Mouse (Mus musculus): ENCODE data around the gene Mcrip1. TPM values are rescaled to one million over a fixed set of nuclear protein-coding genes. Genes with fewer than 3 reads are reported as not detected.

The Mcrip1 gene
- polyA plus RNA-seq, 1 experiment from 2014 or later, result 236 TPM

- Histone ChIP-seq H3K9ac (ENCODE audit: low read depth, low read length) (peak overlapping the region; percentile 45), H3K4me3 (ENCODE audit: low read length) (no peak overlapping the region), H3K27ac (ENCODE audit: low read depth, low read length) (peak overlapping the region; percentile 92), H3K4me2 (replicated peaks; ENCODE audit: low read depth, low read length) (peak overlapping the region; percentile 35), H3K27me3 (ENCODE audit: control insufficient read depth, insufficient read depth, low read length) (no peaks in the 10 kb centered on the region), H3K9me3 (ENCODE audit: control insufficient read depth, low read length) (no peaks in the 10 kb centered on the region), H3K36me3 (ENCODE audit: control insufficient read depth, insufficient read depth, low read length) (peaks cover 27% of the 10 kb centered on the region), H3K4me1 (ENCODE audit: control insufficient read depth, insufficient read depth, low read length) (peaks cover 20% of the 10 kb centered on the region)
- WGBS, result 14% methylated on average over 10 of the region's 10 CpGs
- peak; percentile 92 for ATAC-seq (ENCODE audit: low FRiP score, low TSS enrichment)
These were observed 10.1 kb downstream of the Mcrip1 start for GRCm38 (mm10) chr11:120539285-120540014.

- no peak overlapping the region for H3K4me2 ChIP-seq (replicated peaks; ENCODE audit: low read depth, low read length)
- no peaks in the 10 kb centered on the region for H3K27me3 ChIP-seq (ENCODE audit: control insufficient read depth, insufficient read depth, low read length)
- H3K4me3 ChIP-seq (ENCODE audit: low read length), result no peak overlapping the region
- H3K4me1 ChIP-seq (ENCODE audit: control insufficient read depth, insufficient read depth, low read length), result peaks cover 20% of the 10 kb centered on the region
- peak overlapping the region; percentile 45; the same call in 1 of the 2 replicates for H3K9ac ChIP-seq (ENCODE audit: low read depth, low read length)
- ATAC-seq (ENCODE audit: low FRiP score, low TSS enrichment), result no peak
- H3K27ac ChIP-seq (ENCODE audit: low read depth, low read length), result peak overlapping the region; percentile 92
- 38% methylated on average over 8 of the region's 8 CpGs for WGBS
- no peaks in the 10 kb centered on the region for H3K9me3 ChIP-seq (ENCODE audit: control insufficient read depth, low read length)
- H3K36me3 ChIP-seq (ENCODE audit: control insufficient read depth, insufficient read depth, low read length), result peaks cover 22% of the 10 kb centered on the region
These were observed 10.6 kb downstream of the Mcrip1 start for GRCm38 (mm10) chr11:120538955-120539284.

GRCm38 (mm10) chr11:120538485-120538884, 11.0 kb downstream of the Mcrip1 start:
- Histone ChIP-seq H3K27me3 (ENCODE audit: control insufficient read depth, insufficient read depth, low read length) (no peaks in the 10 kb centered on the region), H3K4me2 (replicated peaks; ENCODE audit: low read depth, low read length) (no peak overlapping the region), H3K9me3 (ENCODE audit: control insufficient read depth, low read length) (no peaks in the 10 kb centered on the region), H3K9ac (ENCODE audit: low read depth, low read length) (peak overlapping the region; percentile 45; the same call in 1 of the 2 replicates), H3K4me1 (ENCODE audit: control insufficient read depth, insufficient read depth, low read length) (peaks cover 20% of the 10 kb centered on the region), H3K4me3 (ENCODE audit: low read length) (no peak overlapping the region), H3K36me3 (ENCODE audit: control insufficient read depth, insufficient read depth, low read length) (peaks cover 17% of the 10 kb centered on the region), H3K27ac (ENCODE audit: low read depth, low read length) (peak overlapping the region; percentile 92)
- 72% methylated on average over 3 of the region's 3 CpGs for WGBS
- ATAC-seq (ENCODE audit: low FRiP score, low TSS enrichment), result no peak

DNA sequence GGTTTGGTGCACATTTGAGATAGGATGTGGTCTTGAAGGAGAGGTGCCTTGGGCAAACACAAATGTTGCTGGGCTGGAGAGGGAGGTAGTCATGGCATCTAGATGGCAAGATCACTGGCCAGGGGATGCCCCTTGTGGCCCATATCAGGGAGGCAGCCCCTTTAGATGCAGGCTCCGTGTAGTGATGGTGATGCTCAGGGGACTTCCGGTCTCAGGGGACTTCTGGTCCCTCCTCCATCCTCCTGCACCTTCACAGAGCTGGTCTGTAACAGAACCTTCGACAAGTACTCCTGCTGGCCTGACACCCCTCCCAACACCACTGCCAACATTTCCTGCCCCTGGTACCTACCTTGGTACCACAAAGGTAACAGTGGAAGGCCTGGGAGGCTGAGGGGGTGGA, 13.7 kb downstream of the Mcrip1 start:
- ATAC-seq (ENCODE audit: low FRiP score, low TSS enrichment), result no peak
- no peak overlapping the region for H3K4me2 ChIP-seq (replicated peaks; ENCODE audit: low read depth, low read length)
- H3K4me1 ChIP-seq (ENCODE audit: control insufficient read depth, insufficient read depth, low read length), result peaks cover 23% of the 10 kb centered on the region
- no peaks in the 10 kb centered on the region for H3K9me3 ChIP-seq (ENCODE audit: control insufficient read depth, low read length)
- H3K9ac ChIP-seq (ENCODE audit: low read depth, low read length), result no peak overlapping the region
- no peaks in the 10 kb centered on the region for H3K36me3 ChIP-seq (ENCODE audit: control insufficient read depth, insufficient read depth, low read length)
- peaks cover 24% of the 10 kb centered on the region for H3K27me3 ChIP-seq (ENCODE audit: control insufficient read depth, insufficient read depth, low read length)
- H3K27ac ChIP-seq (ENCODE audit: low read depth, low read length), result no peak overlapping the region
- 64% methylated on average over 3 of the region's 3 CpGs for WGBS
- H3K4me3 ChIP-seq (ENCODE audit: low read length), result no peak overlapping the region

DNA sequence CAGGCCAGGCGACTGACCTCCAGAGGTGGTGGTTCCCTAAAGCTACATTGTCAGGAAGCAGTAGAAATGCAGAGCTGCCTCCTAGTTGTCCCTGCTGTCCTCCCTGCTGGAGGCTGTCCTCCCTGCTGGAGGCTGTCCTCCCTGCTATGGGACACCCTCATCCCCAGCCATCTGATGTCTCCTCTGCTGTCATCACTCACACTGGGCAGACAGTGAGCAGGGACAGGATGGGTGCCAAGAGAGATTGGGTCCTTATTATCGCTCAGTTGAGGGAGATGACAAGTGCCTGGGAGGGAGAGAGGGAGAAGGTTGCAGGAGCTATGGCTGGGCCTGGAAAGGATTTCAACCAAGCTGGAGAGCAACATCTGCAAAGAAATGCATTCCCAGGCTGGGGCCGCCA, 14.4 kb downstream of the Mcrip1 start:
- Histone ChIP-seq H3K9me3 (ENCODE audit: control insufficient read depth, low read length) (no peaks in the 10 kb centered on the region), H3K4me2 (replicated peaks; ENCODE audit: low read depth, low read length) (no peak overlapping the region), H3K27ac (ENCODE audit: low read depth, low read length) (no peak overlapping the region), H3K36me3 (ENCODE audit: control insufficient read depth, insufficient read depth, low read length) (no peaks in the 10 kb centered on the region), H3K4me1 (ENCODE audit: control insufficient read depth, insufficient read depth, low read length) (peaks cover 27% of the 10 kb centered on the region), H3K9ac (ENCODE audit: low read depth, low read length) (no peak overlapping the region), H3K4me3 (ENCODE audit: low read length) (no peak overlapping the region), H3K27me3 (ENCODE audit: control insufficient read depth, insufficient read depth, low read length) (peaks cover 30% of the 10 kb centered on the region)
- ATAC-seq (ENCODE audit: low FRiP score, low TSS enrichment), result no peak
- 78% methylated on average over 3 of the region's 3 CpGs for WGBS

GRCm38 (mm10) chr11:120534093-120534492, 15.4 kb downstream of the Mcrip1 start:
- ATAC-seq (ENCODE audit: low FRiP score, low TSS enrichment), result no peak
- no peak overlapping the region for H3K4me3 ChIP-seq (ENCODE audit: low read length)
- no peaks in the 10 kb centered on the region for H3K9me3 ChIP-seq (ENCODE audit: control insufficient read depth, low read length)
- H3K9ac ChIP-seq (ENCODE audit: low read depth, low read length), result no peak overlapping the region
- H3K4me2 ChIP-seq (replicated peaks; ENCODE audit: low read depth, low read length), result no peak overlapping the region
- peaks cover 41% of the 10 kb centered on the region for H3K27me3 ChIP-seq (ENCODE audit: control insufficient read depth, insufficient read depth, low read length)
- H3K27ac ChIP-seq (ENCODE audit: low read depth, low read length), result no peak overlapping the region
- no peaks in the 10 kb centered on the region for H3K36me3 ChIP-seq (ENCODE audit: control insufficient read depth, insufficient read depth, low read length)
- peaks cover 17% of the 10 kb centered on the region for H3K4me1 ChIP-seq (ENCODE audit: control insufficient read depth, insufficient read depth, low read length)
- WGBS, result 82% methylated on average over 8 of the region's 8 CpGs

DNA sequence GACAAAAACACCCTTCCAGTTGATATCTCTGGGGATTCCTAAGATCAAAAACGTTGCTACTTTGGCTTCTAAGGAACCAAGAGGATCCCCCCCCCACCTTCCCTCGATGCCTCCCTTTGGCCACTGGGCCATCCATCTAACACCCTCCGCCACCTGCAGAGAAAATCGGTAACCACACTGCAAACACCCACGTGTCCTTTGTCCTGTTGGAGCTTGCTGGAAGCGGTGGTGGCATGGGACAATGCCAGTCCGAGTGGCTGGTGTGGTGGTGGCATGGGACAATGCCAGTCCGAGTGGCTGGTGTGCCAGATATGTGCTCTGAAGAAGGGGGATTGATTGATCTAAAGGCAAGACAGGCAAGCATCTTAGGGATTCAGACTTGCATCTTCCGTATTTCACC, 17.9 kb downstream of the Mcrip1 start:
- ATAC-seq (ENCODE audit: low FRiP score, low TSS enrichment), result no peak
- peaks cover 46% of the 10 kb centered on the region for H3K27me3 ChIP-seq (ENCODE audit: control insufficient read depth, insufficient read depth, low read length)
- H3K4me2 ChIP-seq (replicated peaks; ENCODE audit: low read depth, low read length), result no peak overlapping the region
- 28% methylated on average over 9 of the region's 9 CpGs for WGBS
- H3K9ac ChIP-seq (ENCODE audit: low read depth, low read length), result no peak overlapping the region
- 0 out of 2 replicates have a peak, but pooled peaks cover 8% of the 10 kb centered on the region for H3K4me1 ChIP-seq (ENCODE audit: control insufficient read depth, insufficient read depth, low read length)
- no peak overlapping the region for H3K27ac ChIP-seq (ENCODE audit: low read depth, low read length)
- H3K36me3 ChIP-seq (ENCODE audit: control insufficient read depth, insufficient read depth, low read length), result no peaks in the 10 kb centered on the region
- no peak overlapping the region for H3K4me3 ChIP-seq (ENCODE audit: low read length)
- H3K9me3 ChIP-seq (ENCODE audit: control insufficient read depth, low read length), result no peaks in the 10 kb centered on the region

DNA sequence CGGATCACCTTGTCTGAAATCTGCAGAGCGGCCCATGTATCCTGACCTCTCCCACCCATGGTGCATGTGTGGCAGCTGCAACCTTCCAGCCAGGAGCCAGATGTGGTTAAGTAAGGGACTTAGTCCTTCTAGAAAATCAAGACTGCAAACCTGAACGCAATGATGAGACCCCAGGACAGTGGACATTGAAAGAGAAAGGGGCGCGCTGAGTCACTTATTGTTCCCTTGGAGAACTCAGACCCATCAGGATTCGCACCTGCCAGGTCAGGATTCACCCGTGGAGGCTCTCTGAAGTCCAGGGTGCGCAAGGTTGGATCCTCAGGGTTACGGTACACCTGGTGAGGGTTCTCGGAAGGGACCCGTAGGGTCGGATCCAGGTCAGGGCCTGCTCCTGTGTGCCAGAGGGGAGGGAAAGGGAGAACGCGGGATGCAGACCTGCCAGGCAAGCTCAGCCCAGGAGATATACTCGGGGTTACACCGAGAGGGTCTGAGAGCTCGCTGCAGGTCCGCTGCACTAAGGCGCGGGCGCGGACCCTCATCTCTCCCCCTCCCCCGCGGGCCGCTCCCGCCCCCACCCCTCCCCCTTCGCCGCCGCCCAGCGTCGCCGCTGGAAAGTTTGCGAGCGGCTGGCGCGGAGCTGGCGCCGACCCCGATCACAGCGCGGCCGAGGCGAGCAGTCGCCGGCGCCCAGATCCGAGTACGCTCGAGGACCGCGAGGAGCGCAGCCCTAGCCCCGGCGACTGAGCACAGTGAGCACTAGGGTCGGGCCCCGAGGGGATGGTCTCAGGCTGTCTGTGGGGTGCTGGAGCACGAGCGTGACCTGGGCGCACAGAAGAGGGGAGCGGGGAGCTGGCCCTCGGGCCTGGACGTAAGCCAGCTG, 19.2 kb downstream of the Mcrip1 start, which contains the start of gene Gcgr:
Gene Gcgr (plus strand): TSS at position 615 of the 880 bp plus-strand sequence.
- Histone ChIP-seq H3K4me3 (ENCODE audit: low read length) (peak within 1 kb of the TSS; percentile 42), H3K9ac (ENCODE audit: low read depth, low read length) (peak within 1 kb of the TSS; percentile 54), H3K9me3 (ENCODE audit: control insufficient read depth, low read length) (no peaks in the 10 kb centered on the region), H3K36me3 (ENCODE audit: control insufficient read depth, insufficient read depth, low read length) (no peaks in the 10 kb centered on the region), H3K4me1 (ENCODE audit: control insufficient read depth, insufficient read depth, low read length) (0 out of 2 replicates have a peak, but pooled peaks cover 8% of the 10 kb centered on the region), H3K27ac (ENCODE audit: low read depth, low read length) (no peak within 1 kb of the TSS), H3K4me2 (replicated peaks; ENCODE audit: low read depth, low read length) (peak within 1 kb of the TSS; percentile 71), H3K27me3 (ENCODE audit: control insufficient read depth, insufficient read depth, low read length) (peaks cover 46% of the 10 kb centered on the region)
- 0 out of 2 replicates have a peak, but pooled peaks have one; percentile 36 for ATAC-seq (ENCODE audit: low FRiP score, low TSS enrichment)
- WGBS, result 9% methylated on average over 47 of the region's 62 CpGs

GRCm38 (mm10) chr11:120528903-120529302, 20.6 kb downstream of the Mcrip1 start:
- no peak for ATAC-seq (ENCODE audit: low FRiP score, low TSS enrichment)
- Histone ChIP-seq H3K4me1 (ENCODE audit: control insufficient read depth, insufficient read depth, low read length) (0 out of 2 replicates have a peak, but pooled peaks cover 8% of the 10 kb centered on the region), H3K9me3 (ENCODE audit: control insufficient read depth, low read length) (no peaks in the 10 kb centered on the region), H3K9ac (ENCODE audit: low read depth, low read length) (no peak overlapping the region), H3K4me2 (replicated peaks; ENCODE audit: low read depth, low read length) (no peak overlapping the region), H3K4me3 (ENCODE audit: low read length) (no peak overlapping the region), H3K27ac (ENCODE audit: low read depth, low read length) (no peak overlapping the region), H3K36me3 (ENCODE audit: control insufficient read depth, insufficient read depth, low read length) (no peaks in the 10 kb centered on the region), H3K27me3 (ENCODE audit: control insufficient read depth, insufficient read depth, low read length) (peaks cover 46% of the 10 kb centered on the region)
- WGBS, result 60% methylated on average over 4 of the region's 4 CpGs

Data from kidney, embryonic 14.5 days (tissue).